Mouse (Mus musculus) left cerebral cortex, postnatal 4 days (tissue): ENCODE measurements around the gene Camta1. TPM values are rescaled to one million over a fixed set of nuclear protein-coding genes. Genes with fewer than 3 reads are reported as not detected.

Experiments
- DNase-seq: peaks from one replicate; pipeline ENCODE4 v3.0.0-alpha.2; 2022
- intact Hi-C: fragments of 180-260 bp; cut with DNase I; formaldehyde crosslinking; loops from one replicate; pipeline ENCODE4 v1.15.1; 2025
- total RNA-seq, 2 experiments: library from RNA; stranded (reverse); gene quantifications; 2 replicates each; pipeline ENCODE4 v1.2.3; 2021

Camta1 gene
- total RNA-seq, 2 experiments from 2014 or later: 198 to 204 TPM

- DNase-seq: no peak
- intact Hi-C loops: no loop called here
These were observed 624.2 kb downstream of the Camta1 start for GRCm38 (mm10) chr4:151237501-151237900.

DNA sequence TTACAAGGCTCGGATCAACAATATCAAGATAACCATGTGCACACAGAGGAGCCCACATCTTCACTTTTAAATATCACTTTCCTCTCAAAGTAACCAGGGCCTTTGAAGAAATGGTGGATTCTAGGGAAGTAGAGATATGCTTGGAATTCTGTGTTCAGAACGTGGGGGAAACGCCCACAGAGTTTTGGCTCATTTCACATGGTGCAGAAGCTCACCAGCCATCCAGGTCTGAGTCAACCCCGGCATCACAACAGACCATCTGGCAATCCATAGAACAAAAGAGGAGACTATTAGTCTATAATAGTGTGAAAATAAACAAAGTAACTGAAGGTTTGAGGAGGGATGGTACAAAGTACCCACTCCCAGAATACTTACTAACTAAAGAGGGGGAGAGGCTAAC is 626.7 kb downstream of the Camta1 start:
- intact Hi-C loops: no loop called here

GRCm38 (mm10) chr4:151232028-151232427 is 629.6 kb downstream of the Camta1 start:
- DNase-seq: no peak
- intact Hi-C loops: no loop called here

More for the DNA sequence above, 626.7 kb downstream of the Camta1 start:
- DNase-seq: no peak

DNA sequence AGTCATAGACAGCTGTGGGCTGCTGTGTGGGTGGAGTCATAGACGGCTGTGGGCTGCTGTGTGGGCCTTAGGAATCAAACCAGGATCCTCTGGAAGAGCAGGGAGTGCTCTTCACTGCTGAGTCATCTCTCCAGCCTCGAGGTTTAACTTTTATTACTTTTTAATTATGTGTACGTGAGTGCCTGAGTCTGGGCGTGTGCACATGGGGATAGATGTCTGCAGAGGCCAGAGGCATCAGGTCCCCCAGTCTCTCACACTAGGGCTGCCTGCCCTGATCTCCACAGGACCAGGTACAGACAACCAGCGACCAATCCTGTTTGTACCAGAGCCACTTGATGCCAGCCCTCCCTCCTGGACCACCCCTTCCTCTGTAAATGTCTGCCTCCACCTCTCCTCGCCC is 632.6 kb downstream of the Camta1 start:
- intact Hi-C loops: no loop called here
- DNase-seq: no peak

GRCm38 (mm10) chr4:151226496-151226895 is 635.2 kb downstream of the Camta1 start:
- intact Hi-C loops: no loop called here
- DNase-seq: peak; percentile 37

DNA sequence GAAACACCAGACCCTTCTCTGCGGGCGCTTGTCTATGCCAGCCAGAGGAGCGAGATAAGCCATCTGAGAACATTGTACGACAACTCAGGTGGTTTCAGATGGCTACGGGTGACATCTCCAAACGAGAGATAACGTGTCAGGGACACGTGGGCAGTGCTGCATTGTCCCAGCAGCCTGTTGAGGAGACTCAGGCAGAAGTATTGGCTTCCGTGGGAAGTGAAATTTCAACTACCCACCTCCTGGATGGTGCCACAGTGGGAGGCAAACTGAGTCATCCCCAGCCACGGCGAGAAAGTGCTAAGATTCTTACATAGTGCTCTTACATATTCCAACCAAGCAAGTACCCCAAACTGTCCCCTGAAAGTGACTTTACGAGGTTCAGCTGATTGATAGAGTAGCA is 637.7 kb downstream of the Camta1 start:
- no peak for DNase-seq
- intact Hi-C loops: no loop called here

- intact Hi-C loops: no loop called here
These were observed 638.2 kb downstream of the Camta1 start for GRCm38 (mm10) chr4:151223263-151223996.

DNA sequence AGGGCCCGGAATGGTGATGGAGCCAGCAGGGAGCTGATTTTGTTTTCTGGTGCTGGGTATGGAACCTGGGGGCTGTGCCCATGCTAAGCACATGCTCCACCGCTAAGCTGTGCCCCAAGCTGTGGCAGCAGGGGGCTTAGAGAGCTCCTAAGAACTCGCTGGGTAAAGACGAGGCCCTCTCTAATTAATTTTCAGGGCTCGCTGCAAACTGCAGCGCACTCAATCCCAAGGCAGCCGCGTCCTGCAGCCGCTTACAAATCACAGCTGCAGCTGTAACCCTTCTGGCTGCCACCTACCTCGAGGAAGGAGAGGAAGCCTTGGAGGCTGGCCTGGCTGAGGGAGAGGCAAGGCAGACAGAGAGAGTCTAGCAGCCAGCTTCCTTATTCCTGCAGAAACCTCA is 639.0 kb downstream of the Camta1 start:
- intact Hi-C loops: no loop called here
- DNase-seq: no peak

More at GRCm38 (mm10) chr4:151223263-151223996, 638.2 kb downstream of the Camta1 start:
- no peak for DNase-seq

DNA sequence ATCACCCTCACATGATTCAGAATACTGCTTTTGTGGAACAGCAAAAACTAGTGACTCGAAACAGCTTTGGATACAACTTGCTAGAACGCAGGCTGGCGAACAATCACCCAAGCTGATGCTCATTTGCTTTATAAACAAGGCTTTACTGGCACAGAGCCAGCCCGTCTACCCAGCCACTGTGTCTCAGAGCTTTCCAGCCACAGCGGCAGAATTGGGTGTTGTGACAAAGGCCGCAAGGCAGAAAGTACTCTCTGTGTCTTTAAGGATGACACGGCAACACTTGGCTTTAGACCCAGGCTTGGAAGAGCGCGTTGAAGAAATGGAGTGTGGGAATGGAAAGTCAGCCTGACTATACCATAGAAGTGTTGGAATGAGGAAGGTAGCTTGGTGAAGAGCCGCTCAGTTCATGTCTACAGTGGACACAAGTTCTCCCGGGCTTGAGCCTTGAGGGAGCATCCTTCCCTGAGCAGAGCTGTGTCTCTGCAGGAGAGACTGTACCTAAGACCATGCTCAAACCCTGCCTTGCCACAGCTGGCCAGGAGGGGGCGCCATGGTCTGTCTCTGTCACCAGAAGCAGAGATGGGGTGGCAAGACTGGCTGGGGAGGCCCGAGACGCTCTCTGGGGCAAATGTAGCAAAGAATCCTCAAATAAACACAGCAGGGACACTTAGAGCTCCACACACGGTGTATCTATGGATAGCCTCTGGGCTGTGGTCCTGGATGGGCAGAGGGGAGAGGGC is 645.0 kb downstream of the Camta1 start:
- peak; percentile 72 for DNase-seq
- intact Hi-C loops: no loop called here

- no peak for DNase-seq
- intact Hi-C loops: no loop called here
These were observed 645.8 kb downstream of the Camta1 start for GRCm38 (mm10) chr4:151215866-151216265.

DNA sequence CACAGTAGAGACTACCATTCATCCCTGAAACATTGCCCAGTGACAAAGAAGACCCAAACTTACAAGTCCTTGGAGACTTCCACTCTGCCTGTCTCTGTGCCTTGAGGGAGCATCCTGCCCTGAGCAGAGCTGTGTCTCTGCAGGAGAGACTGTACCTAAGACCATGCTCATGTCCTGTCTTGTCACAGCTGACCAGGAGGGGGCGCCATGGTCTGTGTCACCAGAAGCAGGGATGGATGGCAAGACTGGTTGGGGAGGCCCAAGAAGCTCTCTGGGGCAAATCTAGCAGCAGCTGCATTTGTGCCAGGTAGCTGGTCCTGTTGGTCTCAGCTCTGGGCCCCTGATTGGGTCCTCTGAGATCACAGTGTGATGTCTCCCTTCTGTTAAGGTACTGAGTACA is 646.5 kb downstream of the Camta1 start:
- peak; percentile 47 for DNase-seq
- intact Hi-C loops: no loop called here

- no peak for DNase-seq
- intact Hi-C loops: no loop called here
These were observed 648.2 kb downstream of the Camta1 start for GRCm38 (mm10) chr4:151213475-151213874.

DNA sequence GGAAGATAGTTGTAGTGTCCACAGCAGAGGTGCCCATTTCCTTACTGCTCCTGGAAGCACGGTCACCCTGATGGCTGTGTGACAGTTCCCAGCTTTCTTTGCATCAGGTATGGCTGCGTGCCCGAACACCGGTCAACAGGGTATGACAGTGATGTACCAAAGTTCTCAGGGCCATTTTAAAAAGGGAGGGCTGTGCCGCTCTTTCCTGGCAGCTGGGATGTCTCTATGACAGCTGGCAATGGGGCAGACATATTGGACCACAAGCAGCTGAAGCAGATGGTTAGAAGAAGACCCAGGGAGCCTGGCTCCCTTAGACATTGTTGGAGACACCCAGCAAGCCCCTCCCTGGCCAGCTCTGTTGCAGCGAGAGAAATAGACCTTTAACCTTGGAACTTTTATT is 649.7 kb downstream of the Camta1 start:
- intact Hi-C loops: no loop called here
- DNase-seq: peak; percentile 64

DNA sequence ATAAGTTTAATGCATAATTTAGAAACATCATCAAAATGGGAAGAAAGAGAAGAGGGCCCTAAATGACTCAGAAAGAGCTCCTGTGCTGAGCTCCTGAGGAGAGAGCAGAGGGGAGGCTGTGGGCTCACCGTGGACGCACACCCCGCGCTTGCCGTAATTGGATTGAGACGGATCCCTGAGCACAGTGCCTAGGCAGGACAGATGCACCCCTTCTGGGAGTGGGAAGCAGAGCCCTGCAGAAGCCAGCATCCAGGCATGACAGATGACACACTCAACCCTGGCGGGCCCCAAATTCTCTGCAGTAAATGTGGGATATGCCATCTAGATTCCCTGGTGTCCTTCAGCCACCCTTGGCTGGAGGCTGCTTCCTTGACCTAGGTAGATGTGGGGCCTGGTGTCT is 654.1 kb downstream of the Camta1 start:
- intact Hi-C loops: no loop called here
- no peak for DNase-seq

DNA sequence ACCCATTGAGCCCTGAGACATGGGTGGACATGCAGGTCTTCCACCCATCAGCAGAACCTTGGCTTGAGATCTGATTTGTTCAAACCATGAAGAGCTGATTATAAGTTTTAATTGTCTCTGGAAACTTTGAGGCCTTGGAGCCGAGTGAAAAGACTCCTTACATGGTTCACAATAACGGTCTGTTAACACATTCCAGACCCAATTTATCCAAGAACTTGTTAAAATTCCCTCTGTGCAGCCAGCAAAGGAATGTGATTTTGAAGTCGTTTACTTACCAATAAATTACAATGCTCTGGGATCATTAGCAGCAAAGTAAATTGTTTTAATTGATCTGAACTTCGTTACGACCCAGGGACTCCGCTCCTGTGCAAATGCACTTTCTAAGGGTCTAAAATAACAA is 658.8 kb downstream of the Camta1 start:
- intact Hi-C loops: no loop called here
- no peak for DNase-seq

- DNase-seq: peak; percentile 43
- intact Hi-C loops: no loop called here
These were observed 661.4 kb downstream of the Camta1 start for GRCm38 (mm10) chr4:151200316-151200715.

- intact Hi-C loops: no loop called here
These were observed 666.5 kb downstream of the Camta1 start for GRCm38 (mm10) chr4:151195126-151195525.

GRCm38 (mm10) chr4:151194715-151195097 is 667.0 kb downstream of the Camta1 start:
- intact Hi-C loops: no loop called here
- DNase-seq: no peak

More at GRCm38 (mm10) chr4:151195126-151195525, 666.5 kb downstream of the Camta1 start:
- DNase-seq: no peak

DNA sequence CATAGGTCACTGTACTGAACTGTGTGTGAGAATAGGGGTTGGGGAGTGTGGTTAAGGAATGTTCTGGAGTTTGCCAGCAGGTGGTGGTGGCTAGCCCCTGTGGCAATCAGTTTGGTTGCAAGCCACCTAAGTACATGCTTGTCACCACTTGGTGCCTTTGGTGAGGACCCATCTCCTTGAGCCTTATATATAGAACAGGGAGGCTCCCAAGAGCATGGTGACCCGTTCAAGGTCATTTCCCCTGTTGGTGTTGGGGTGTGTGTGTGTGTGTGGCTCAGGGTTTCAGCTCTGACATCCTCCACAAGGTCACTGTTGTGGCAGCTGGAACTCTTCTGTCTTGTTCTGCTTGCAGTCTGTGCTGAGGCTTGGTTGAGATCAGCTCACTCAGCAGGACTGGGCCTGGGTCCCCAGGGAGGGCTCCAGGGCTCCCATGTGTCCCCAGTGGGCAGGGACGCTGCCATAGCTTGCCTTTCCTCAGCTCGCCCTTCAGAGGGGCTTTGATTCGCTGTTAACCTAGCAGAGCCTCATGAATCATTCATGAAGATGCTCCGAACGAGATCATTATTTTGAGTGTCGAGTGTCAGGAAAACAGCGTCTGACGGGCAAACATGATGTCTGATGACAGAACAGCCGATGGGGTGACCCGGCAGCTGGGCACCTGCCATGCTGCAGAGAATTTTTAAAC is 667.5 kb downstream of the Camta1 start:
- intact Hi-C loops: no loop called here
- no peak for DNase-seq

DNA sequence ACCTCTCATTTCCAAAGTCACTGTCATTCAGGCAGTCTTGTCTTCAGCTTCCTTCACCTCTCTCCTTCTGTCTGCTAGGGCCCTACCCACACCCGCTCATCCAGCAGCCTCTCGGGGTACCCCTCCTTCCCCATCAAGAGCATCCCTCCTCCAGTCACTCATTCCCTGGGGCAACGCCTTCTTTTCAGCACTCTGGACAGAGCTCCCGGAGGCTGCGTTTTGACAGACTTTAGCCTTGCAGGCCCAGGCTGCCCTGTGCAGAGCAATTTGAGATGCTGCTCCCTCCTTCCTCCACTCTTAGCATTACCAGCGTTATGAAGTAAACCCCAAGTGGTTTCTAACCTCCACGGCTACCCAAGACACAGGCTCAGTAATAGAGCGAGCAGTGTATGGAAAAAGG is 675.2 kb downstream of the Camta1 start:
- no peak for DNase-seq
- intact Hi-C loops: no loop called here

- intact Hi-C loops: no loop called here
- no peak for DNase-seq
These were observed 675.9 kb downstream of the Camta1 start for GRCm38 (mm10) chr4:151185750-151186149.
